Mouse (Mus musculus): ENCODE data around the gene Zcwpw1. TPM values are rescaled to one million over a fixed set of nuclear protein-coding genes. Genes with fewer than 3 reads are reported as not detected.

Zcwpw1 gene
- polyA plus RNA-seq, 1 experiment from 2014 or later = 3.8 TPM

DNA sequence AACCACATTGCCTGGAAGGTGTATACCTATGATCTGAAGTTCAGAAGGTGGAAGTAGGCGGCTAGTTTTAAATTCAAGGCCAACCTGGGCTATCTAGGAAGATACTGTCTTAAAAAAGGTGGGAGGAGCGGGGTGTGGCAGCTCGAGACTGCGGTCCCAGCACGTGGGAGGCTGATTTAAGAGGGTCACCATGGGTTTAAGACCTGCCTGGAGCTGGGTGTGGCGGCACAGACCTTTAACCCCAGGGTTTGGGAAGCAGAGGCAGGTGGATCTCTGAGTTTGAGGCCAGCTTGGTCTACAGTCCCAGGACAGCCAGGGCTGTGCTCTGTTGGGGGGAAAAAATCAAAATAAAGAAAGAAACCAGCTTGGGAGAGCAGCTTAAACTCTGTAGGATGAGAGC is 35.6 kb upstream of the Zcwpw1 start:
- peaks cover 28% of the 10 kb centered on the region for H3K36me3 ChIP-seq (ENCODE audit: control insufficient read depth, insufficient read depth)

DNA sequence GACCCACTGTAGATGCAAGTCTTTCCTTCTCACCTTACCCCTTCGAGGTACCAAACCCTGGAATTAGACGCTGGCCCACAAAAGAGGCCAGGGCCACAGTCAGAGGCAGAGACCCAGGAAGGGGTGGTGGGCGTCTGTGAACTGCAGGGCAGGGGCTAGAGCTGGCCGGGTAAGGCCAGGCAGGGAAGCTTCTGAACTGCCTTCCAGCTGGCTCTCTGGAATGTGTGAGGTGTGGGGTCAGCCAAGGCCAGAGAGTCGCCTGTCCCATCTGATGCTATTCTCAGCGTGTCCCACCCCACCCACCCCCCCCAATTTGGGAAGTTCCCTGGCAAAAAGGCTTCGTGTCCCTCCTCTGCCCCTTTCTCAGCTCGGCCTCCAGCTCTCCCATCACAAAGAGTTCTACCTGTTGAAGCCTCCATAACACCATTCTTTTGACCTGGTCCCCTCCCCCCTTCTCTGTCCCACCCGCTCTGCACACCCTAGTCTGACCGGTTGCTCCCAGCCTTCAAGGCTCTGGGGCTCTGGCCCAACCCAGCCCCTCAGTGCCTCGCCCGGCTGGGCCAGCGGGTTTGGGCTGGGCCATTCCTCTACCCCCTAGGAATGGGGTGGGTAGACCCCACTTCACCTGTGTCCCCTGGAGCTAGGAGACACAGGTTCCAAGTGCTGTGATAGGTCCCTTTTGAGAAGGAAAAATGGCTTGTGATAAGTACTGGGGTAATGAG is 34.3 kb upstream of the Zcwpw1 start:
- H3K4me3 ChIP-seq (ENCODE audit: low read depth, low read length) = no peak overlapping the region
- no peak overlapping the region for H3K27ac ChIP-seq (ENCODE audit: low read length)
- WGBS (ENCODE audit: insufficient replicate concordance) = 86% methylated on average over 13 of the region's 13 CpGs
- H3K9me3 ChIP-seq (replicated peaks; ENCODE audit: control insufficient read depth, low read length) = no peaks in the 10 kb centered on the region
- H3K9ac ChIP-seq (ENCODE audit: low read depth, low read length) = no peak overlapping the region
- H3K4me1 ChIP-seq (ENCODE audit: control insufficient read depth, low read depth, low read length) = peaks cover 15% of the 10 kb centered on the region
- H3K4me2 ChIP-seq (ENCODE audit: low read depth, low read length) = no peak overlapping the region
- no peak for ATAC-seq (ENCODE audit: low read depth)
- H3K27me3 ChIP-seq (ENCODE audit: control insufficient read depth, insufficient read depth, low read depth, low read length) = no peaks in the 10 kb centered on the region
- H3K36me3 ChIP-seq (ENCODE audit: control insufficient read depth, insufficient read depth) = peaks cover 36% of the 10 kb centered on the region

More for the DNA sequence above, 35.6 kb upstream of the Zcwpw1 start:
- H3K9ac ChIP-seq (ENCODE audit: low read depth, low read length) = no peak overlapping the region
- peaks cover 25% of the 10 kb centered on the region for H3K4me1 ChIP-seq (ENCODE audit: control insufficient read depth, low read depth, low read length)
- no peaks in the 10 kb centered on the region for H3K27me3 ChIP-seq (ENCODE audit: control insufficient read depth, insufficient read depth, low read depth, low read length)
- H3K9me3 ChIP-seq (replicated peaks; ENCODE audit: control insufficient read depth, low read length) = no peaks in the 10 kb centered on the region
- 74% methylated on average over 6 of the region's 6 CpGs for WGBS (ENCODE audit: insufficient replicate concordance)
- no peak overlapping the region for H3K4me2 ChIP-seq (ENCODE audit: low read depth, low read length)
- ATAC-seq (ENCODE audit: low read depth) = no peak
- H3K27ac ChIP-seq (ENCODE audit: low read length) = no peak overlapping the region
- H3K4me3 ChIP-seq (ENCODE audit: low read depth, low read length) = no peak overlapping the region

DNA sequence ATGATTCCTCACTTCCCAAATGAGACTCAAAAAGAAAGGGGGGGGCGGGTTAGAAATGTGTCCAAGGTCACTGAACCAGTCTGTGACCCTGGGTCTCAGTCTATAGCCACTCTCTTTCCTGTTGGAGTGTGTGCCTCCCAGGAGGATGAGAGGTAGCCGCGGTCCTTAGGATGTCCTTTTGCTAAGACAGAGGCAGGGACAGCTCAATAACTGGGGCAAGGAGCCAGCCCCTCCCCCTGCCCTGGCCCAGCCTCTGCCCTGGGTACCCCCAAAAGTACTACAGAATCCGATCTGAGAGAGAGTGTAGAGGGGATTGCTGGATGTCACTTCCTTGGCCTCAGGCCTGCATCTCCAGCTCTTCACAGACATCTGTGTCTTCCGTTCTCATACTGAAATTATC is 32.2 kb upstream of the Zcwpw1 start:
- Histone ChIP-seq H3K4me1 (ENCODE audit: control insufficient read depth, low read depth, low read length) (no peaks in the 10 kb centered on the region; the same call in 1 of the 2 replicates), H3K36me3 (ENCODE audit: control insufficient read depth, insufficient read depth) (peaks cover 45% of the 10 kb centered on the region), H3K9ac (ENCODE audit: low read depth, low read length) (no peak overlapping the region), H3K27ac (ENCODE audit: low read length) (no peak overlapping the region), H3K4me2 (ENCODE audit: low read depth, low read length) (no peak overlapping the region), H3K4me3 (ENCODE audit: low read depth, low read length) (no peak overlapping the region), H3K9me3 (replicated peaks; ENCODE audit: control insufficient read depth, low read length) (no peaks in the 10 kb centered on the region), H3K27me3 (ENCODE audit: control insufficient read depth, insufficient read depth, low read depth, low read length) (no peaks in the 10 kb centered on the region)
- ATAC-seq (ENCODE audit: low read depth) = no peak
- WGBS (ENCODE audit: insufficient replicate concordance) = 85% methylated on average over 5 of the region's 5 CpGs

DNA sequence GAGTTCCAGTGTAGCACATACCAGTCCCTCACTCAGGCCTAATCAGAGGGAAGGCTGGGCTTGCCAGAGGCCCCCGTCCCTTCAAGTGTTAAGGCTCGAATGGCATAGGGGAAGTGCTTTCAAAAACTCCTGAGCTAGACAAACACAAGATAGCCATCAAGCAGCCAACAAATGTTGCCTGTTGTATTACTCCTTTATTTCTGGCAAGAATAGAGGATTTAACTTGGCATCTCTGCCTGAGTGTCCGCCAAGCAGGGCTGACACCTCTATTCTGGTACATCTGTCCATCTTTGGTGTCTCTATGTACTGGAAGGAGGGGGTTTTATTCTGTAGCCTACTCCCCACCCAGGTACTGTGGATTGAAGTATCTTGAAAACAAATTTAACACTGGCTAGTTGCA is 31.5 kb upstream of the Zcwpw1 start:
- 71% methylated on average over 3 of the region's 3 CpGs for WGBS (ENCODE audit: insufficient replicate concordance)
- H3K4me1 ChIP-seq (ENCODE audit: control insufficient read depth, low read depth, low read length) = no peaks in the 10 kb centered on the region; the same call in 1 of the 2 replicates
- H3K27me3 ChIP-seq (ENCODE audit: control insufficient read depth, insufficient read depth, low read depth, low read length) = no peaks in the 10 kb centered on the region
- H3K36me3 ChIP-seq (ENCODE audit: control insufficient read depth, insufficient read depth) = peaks cover 43% of the 10 kb centered on the region
- H3K9me3 ChIP-seq (replicated peaks; ENCODE audit: control insufficient read depth, low read length) = no peaks in the 10 kb centered on the region
- H3K27ac ChIP-seq (ENCODE audit: low read length) = no peak overlapping the region
- H3K4me2 ChIP-seq (ENCODE audit: low read depth, low read length) = no peak overlapping the region
- H3K9ac ChIP-seq (ENCODE audit: low read depth, low read length) = no peak overlapping the region
- H3K4me3 ChIP-seq (ENCODE audit: low read depth, low read length) = no peak overlapping the region
- no peak for ATAC-seq (ENCODE audit: low read depth)

DNA sequence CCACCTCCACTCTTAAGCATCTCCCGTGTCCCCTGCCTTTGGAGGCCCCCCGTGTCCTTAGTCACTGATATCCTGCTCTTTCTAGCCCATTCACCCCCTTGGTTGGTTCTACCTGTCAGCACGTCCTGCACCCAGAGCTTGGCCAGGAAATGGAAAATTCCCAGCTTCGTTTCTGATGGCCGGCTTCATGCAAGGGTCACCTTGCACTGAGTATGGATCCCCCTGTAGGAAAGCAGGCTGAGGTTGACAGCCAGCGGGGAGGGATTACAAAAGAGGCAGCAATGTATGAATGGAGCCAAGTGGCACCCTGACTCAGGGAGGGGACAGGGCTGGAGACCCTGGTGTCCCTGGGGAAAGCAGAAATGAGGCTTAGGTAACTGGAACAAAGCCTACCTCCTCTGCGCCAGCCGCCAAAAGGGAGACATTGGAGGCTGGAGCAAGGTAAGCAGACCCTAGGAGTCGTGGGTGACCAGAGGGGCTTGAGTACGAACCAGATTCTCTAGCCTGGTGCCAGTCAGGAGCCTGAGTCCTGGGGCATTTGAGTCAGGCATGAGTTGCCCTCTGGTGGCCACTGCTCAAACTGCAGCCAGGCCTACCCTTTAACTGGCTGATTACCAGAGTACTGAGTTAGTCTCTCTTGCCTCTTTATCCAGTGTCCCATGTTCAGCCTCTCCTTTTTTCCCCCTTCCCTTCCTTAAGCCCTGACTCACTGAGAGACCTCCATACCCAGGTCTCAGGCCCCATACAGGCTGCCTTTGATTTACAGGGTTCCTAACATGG is 30.5 kb upstream of the Zcwpw1 start:
- WGBS (ENCODE audit: insufficient replicate concordance) = 49% methylated on average over 10 of the region's 10 CpGs
- peak; percentile 45; the same call in 1 of the 2 replicates for ATAC-seq (ENCODE audit: low read depth)
- H3K9ac ChIP-seq (ENCODE audit: low read depth, low read length) = no peak overlapping the region
- no peak overlapping the region for H3K4me3 ChIP-seq (ENCODE audit: low read depth, low read length)
- H3K4me2 ChIP-seq (ENCODE audit: low read depth, low read length) = no peak overlapping the region
- peaks cover 34% of the 10 kb centered on the region for H3K36me3 ChIP-seq (ENCODE audit: control insufficient read depth, insufficient read depth)
- no peaks in the 10 kb centered on the region for H3K27me3 ChIP-seq (ENCODE audit: control insufficient read depth, insufficient read depth, low read depth, low read length)
- no peaks in the 10 kb centered on the region; the same call in 1 of the 2 replicates for H3K4me1 ChIP-seq (ENCODE audit: control insufficient read depth, low read depth, low read length)
- H3K9me3 ChIP-seq (replicated peaks; ENCODE audit: control insufficient read depth, low read length) = no peaks in the 10 kb centered on the region
- H3K27ac ChIP-seq (ENCODE audit: low read length) = no peak overlapping the region

DNA sequence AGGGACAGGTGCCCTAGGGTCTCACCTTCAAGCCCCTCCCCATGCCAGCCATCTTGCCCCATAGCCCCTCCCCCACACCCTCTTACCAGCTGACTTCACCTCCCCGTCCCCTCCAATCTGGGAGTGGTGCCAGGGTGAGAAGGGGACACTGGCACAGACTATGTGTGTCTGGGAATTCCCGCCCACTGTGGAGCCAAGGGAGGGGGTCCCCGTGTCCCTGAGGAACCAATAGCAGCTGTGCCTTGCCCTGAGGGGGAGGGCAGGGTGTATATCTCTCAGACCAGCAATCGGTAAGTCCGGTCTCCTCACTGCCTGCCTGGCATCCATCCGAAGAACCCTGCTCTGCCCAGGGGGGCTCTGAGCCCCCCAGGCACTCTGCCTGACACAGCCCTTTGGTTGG is 29.7 kb upstream of the Zcwpw1 start:
- no peak overlapping the region for H3K4me3 ChIP-seq (ENCODE audit: low read depth, low read length)
- no peak overlapping the region for H3K4me2 ChIP-seq (ENCODE audit: low read depth, low read length)
- H3K9me3 ChIP-seq (replicated peaks; ENCODE audit: control insufficient read depth, low read length) = no peaks in the 10 kb centered on the region
- no peak for ATAC-seq (ENCODE audit: low read depth)
- no peak overlapping the region for H3K27ac ChIP-seq (ENCODE audit: low read length)
- WGBS (ENCODE audit: insufficient replicate concordance) = 78% methylated on average over 6 of the region's 6 CpGs
- no peaks in the 10 kb centered on the region; the same call in 1 of the 2 replicates for H3K4me1 ChIP-seq (ENCODE audit: control insufficient read depth, low read depth, low read length)
- no peaks in the 10 kb centered on the region for H3K27me3 ChIP-seq (ENCODE audit: control insufficient read depth, insufficient read depth, low read depth, low read length)
- peaks cover 30% of the 10 kb centered on the region for H3K36me3 ChIP-seq (ENCODE audit: control insufficient read depth, insufficient read depth)
- no peak overlapping the region for H3K9ac ChIP-seq (ENCODE audit: low read depth, low read length)

DNA sequence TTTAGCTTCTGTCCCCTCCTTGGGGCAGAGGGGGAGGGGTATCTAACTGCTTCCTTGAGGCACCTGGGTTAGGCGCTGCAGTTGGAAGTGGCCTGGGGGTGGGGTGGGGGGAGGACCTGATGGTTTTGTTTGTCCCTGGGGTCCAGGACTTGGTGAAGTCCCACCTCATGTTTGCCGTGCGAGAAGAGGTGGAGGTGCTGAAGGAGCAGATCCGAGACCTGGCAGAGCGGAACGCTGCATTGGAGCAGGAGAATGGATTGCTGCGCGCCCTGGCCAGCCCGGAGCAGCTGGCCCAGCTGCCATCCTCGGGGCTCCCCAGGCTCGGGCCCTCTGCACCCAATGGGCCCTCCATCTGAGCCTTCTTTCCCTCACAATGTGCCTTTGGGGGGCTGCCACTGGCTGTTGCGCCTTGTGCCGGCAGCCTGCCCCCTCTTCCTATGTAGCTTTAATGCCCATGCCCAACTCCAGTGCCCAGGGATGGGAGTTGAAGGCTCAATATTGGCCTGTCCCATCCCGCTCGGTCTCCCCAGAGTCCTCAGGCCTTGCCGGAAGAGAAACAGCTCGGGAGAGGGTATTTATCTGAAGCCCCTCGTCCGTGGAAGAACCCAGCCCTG is 28.6 kb upstream of the Zcwpw1 start:
- 88% methylated on average over 19 of the region's 19 CpGs for WGBS (ENCODE audit: insufficient replicate concordance)
- Histone ChIP-seq H3K4me2 (ENCODE audit: low read depth, low read length) (no peak overlapping the region), H3K9ac (ENCODE audit: low read depth, low read length) (no peak overlapping the region), H3K4me3 (ENCODE audit: low read depth, low read length) (no peak overlapping the region), H3K9me3 (replicated peaks; ENCODE audit: control insufficient read depth, low read length) (no peaks in the 10 kb centered on the region), H3K27ac (ENCODE audit: low read length) (no peak overlapping the region), H3K4me1 (ENCODE audit: control insufficient read depth, low read depth, low read length) (no peaks in the 10 kb centered on the region; the same call in 1 of the 2 replicates), H3K27me3 (ENCODE audit: control insufficient read depth, insufficient read depth, low read depth, low read length) (no peaks in the 10 kb centered on the region), H3K36me3 (ENCODE audit: control insufficient read depth, insufficient read depth) (peaks cover 27% of the 10 kb centered on the region)
- ATAC-seq (ENCODE audit: low read depth) = no peak

DNA sequence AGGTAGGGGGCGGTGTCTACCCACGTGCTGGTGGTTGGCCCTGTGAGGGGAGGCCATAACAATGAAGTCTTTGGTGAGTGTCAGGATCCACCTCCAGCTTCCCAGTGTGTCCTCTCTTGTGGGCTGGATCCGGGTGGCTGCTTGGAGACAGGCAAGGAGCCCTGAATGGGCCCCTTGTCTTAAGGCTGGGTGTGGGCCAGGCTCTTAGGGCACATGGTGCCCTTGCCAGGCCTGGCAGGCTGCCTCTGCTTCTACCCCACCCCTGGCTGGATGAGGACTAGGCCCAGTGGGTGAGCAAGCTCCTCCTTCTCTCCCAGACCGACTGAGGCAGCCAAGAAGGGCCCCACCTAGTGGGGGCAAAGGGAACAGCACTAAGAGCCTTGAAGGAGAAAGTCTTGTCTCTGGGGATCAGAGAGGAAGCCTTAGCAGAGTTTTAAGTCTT is 27.6 kb upstream of the Zcwpw1 start:
- no peak overlapping the region for H3K4me3 ChIP-seq (ENCODE audit: low read depth, low read length)
- no peak overlapping the region for H3K27ac ChIP-seq (ENCODE audit: low read length)
- H3K36me3 ChIP-seq (ENCODE audit: control insufficient read depth, insufficient read depth) = peaks cover 24% of the 10 kb centered on the region
- H3K9me3 ChIP-seq (replicated peaks; ENCODE audit: control insufficient read depth, low read length) = no peaks in the 10 kb centered on the region
- H3K4me1 ChIP-seq (ENCODE audit: control insufficient read depth, low read depth, low read length) = no peaks in the 10 kb centered on the region; the same call in 1 of the 2 replicates
- peak; percentile 68 for ATAC-seq (ENCODE audit: low read depth)
- H3K4me2 ChIP-seq (ENCODE audit: low read depth, low read length) = no peak overlapping the region
- 51% methylated on average over 4 of the region's 4 CpGs for WGBS (ENCODE audit: insufficient replicate concordance)
- H3K27me3 ChIP-seq (ENCODE audit: control insufficient read depth, insufficient read depth, low read depth, low read length) = no peaks in the 10 kb centered on the region
- H3K9ac ChIP-seq (ENCODE audit: low read depth, low read length) = no peak overlapping the region

Measured in liver, embryonic 16.5 days (tissue).